In the genomic region with DNA sequence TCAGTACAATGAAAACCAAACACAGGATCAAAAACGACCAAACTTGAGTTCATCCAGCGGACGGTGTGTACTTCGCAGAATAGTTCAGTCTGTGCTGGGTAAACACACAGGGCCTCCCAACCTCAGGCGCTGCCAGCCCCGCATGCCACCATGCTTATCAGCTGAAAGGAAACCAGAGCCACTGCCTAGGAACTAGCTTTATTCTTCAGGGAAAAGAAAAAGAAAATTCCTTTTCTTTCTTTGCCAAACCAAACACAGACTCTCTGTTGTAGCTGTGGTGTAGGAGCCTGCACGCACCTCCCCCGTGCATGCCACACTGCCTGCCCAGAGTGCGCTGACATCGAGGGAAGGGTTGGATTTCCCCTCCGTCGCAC, we compare ENCODE assay signal across 15 mouse cellular contexts.
DNase-seq lines count a peak whose midpoint lies in the region; ATAC-seq lines count a peak whose summit lies in the region.
"Had no signal": no experiment of that assay in that cellular context is flagged by ENCODE, and none has a peak within 500 bp of the region (broad histone marks: within the 10 kb centered on the region; RNA-seq: fewer than 3 reads in every experiment).

No protein-coding gene starts in this region.

- WGBS in heart, embryonic 12.5 days, result 50% methylated on average over 12 of the region's 12 CpGs
- WGBS in embryonic facial prominence, embryonic 12.5 days, result 47% methylated on average over 12 of the region's 12 CpGs

- intact Hi-C loops in heart, postnatal 25 days (cut with DNase I), result loop anchor here (5.0 kb wide), 1 partner anchor 159 kb away; no protein-coding TSS in a partner anchor

- no peak overlapping the region for H3K4me2 ChIP-seq in heart, embryonic 12.5 days
- no peak overlapping the region for H3K4me2 ChIP-seq in embryonic facial prominence, embryonic 12.5 days (replicated peaks)
- H3K4me2 ChIP-seq: limb, embryonic 13.5 days; midbrain, embryonic 12.5 days; neural tube, embryonic 13.5 days had no signal

- no peaks in the 10 kb centered on the region for H3K9me3 ChIP-seq in heart, embryonic 12.5 days (replicated peaks)
- no peaks in the 10 kb centered on the region for H3K9me3 ChIP-seq in embryonic facial prominence, embryonic 12.5 days
- H3K9me3 ChIP-seq: limb, embryonic 13.5 days; midbrain, embryonic 12.5 days; neural tube, embryonic 13.5 days had no signal

- ATAC-seq in heart, embryonic 12.5 days (ENCODE audit: insufficient number of reproducible peaks, low FRiP score), result peak; percentile 73
- ATAC-seq in embryonic facial prominence, embryonic 12.5 days (ENCODE audit: insufficient number of reproducible peaks, insufficient read depth, low FRiP score, low TSS enrichment), result no peak
- ATAC-seq: forebrain, embryonic 14.5 days had no signal

- H3K4me3 ChIP-seq in heart, embryonic 12.5 days, result no peak overlapping the region
- no peak overlapping the region for H3K4me3 ChIP-seq in embryonic facial prominence, embryonic 12.5 days
- H3K4me3 ChIP-seq: limb, embryonic 13.5 days; midbrain, embryonic 12.5 days; neural tube, embryonic 13.5 days had no signal

- H3K4me1 ChIP-seq in heart, embryonic 12.5 days (replicated peaks), result peaks cover 43% of the 10 kb centered on the region
- peaks cover 14% of the 10 kb centered on the region for H3K4me1 ChIP-seq in embryonic facial prominence, embryonic 12.5 days

- peaks cover 70% of the 10 kb centered on the region for H3K36me3 ChIP-seq in heart, embryonic 12.5 days
- H3K36me3 ChIP-seq in embryonic facial prominence, embryonic 12.5 days, result peaks cover 47% of the 10 kb centered on the region
- H3K36me3 ChIP-seq: midbrain, embryonic 12.5 days; neural tube, embryonic 13.5 days had no signal

- no peaks in the 10 kb centered on the region for H3K27me3 ChIP-seq in heart, embryonic 12.5 days (replicated peaks)
- no peaks in the 10 kb centered on the region for H3K27me3 ChIP-seq in embryonic facial prominence, embryonic 12.5 days
- H3K27me3 ChIP-seq: limb, embryonic 13.5 days; midbrain, embryonic 12.5 days; neural tube, embryonic 13.5 days had no signal

- H3K27ac ChIP-seq in heart, embryonic 12.5 days (ENCODE audit: poor library complexity, severe bottlenecking), result peak overlapping the region; percentile 79
- peak overlapping the region; percentile 74 for H3K27ac ChIP-seq in embryonic facial prominence, embryonic 12.5 days
- H3K27ac ChIP-seq: limb, embryonic 13.5 days; midbrain, embryonic 12.5 days; neural tube, embryonic 13.5 days had no signal

- DNase-seq in heart, adult 8-10 months (ENCODE audit: low spot score), result no peak
- DNase-seq in heart, postnatal 25 days (ENCODE audit: low spot score), result peak; percentile 53
- DNase-seq in lung, postnatal 14 days, result peak; percentile 37
- DNase-seq in testis, postnatal 14 days (ENCODE audit: low spot score), result no peak
- no peak for DNase-seq in frontal cortex, postnatal 14 days (ENCODE audit: low spot score in 2 of 2)
- DNase-seq in embryo, embryonic 11 days, result no peak
- DNase-seq: kidney, adult 18-20 months; layer of hippocampus, adult 9-11 months; right cerebral cortex, postnatal 25 days had no signal

- no peak overlapping the region for H3K9ac ChIP-seq in heart, embryonic 12.5 days
- H3K9ac ChIP-seq in embryonic facial prominence, embryonic 12.5 days, result no peak overlapping the region
- H3K9ac ChIP-seq: limb, embryonic 13.5 days; midbrain, embryonic 12.5 days; neural tube, embryonic 13.5 days had no signal

Comparison
In these comparisons a context has a peak if more than half of its experiments do, and no peak if none do; other contexts are left out.
1. DNase-seq: peak in heart, postnatal 25 days (single experiment) and lung, postnatal 14 days (single experiment); none in heart, adult 8-10 months (single experiment), testis, postnatal 14 days (single experiment), frontal cortex, postnatal 14 days (0 of 2) and embryo, embryonic 11 days (single experiment).